Mouse (Mus musculus) kidney, embryonic 16.5 days (tissue): ENCODE data around the gene Fbxo45. TPM values are rescaled to one million over a fixed set of nuclear protein-coding genes. Genes with fewer than 3 reads are reported as not detected.
A peak's percentile ranks its signal among the peaks of the same experiment; 100 is the strongest.

Experiments used
- microRNA counts: library from miRNA; unstranded; fragments of <30 nt; microRNA quantifications from one replicate; lab custom pipeline; 2016
- microRNA-seq: library from miRNA; unstranded; fragments of <30 nt; microRNA quantifications from one replicate; pipeline ENCODE4, GENCODE M21; 2016
- polyA plus RNA-seq: library from polyadenylated mRNA; unstranded; fragments of >200 nt; fragmentation: Nextera tagmentation; extraction: Ambion mirVana; gene quantifications from 2 replicates; pipeline ENCODE4 v1.2.1, GENCODE M21; 2015

The Fbxo45 gene
- polyA plus RNA-seq, 1 experiment from 2014 or later: 5.2 TPM

MicroRNAs within 50 kb of the gene (microRNA counts, 519-probe panel; counts per million panel counts)
- microRNA mmu-miR-1946a (lab: Ali Mortazavi, UCI): 104 counts per million, percentile 35 among the panel's probes with 10 or more counts

Small RNA genes within 50 kb of the gene (microRNA-seq; reads per million reads assigned to microRNA genes)
- gene Mir1946a: not detected

Other genes starting within 250 kb of the Fbxo45 start
- 14.0 and 15.5 TPM in 2 replicates for gene Senp5, start 243.9 kb downstream of the Fbxo45 start, polyA plus RNA-seq
- gene Pak2, start 167.8 kb downstream of the Fbxo45 start, polyA plus RNA-seq: 38.2 and 40.3 TPM in 2 replicates
- gene Pigx, start 147.4 kb downstream of the Fbxo45 start, polyA plus RNA-seq: 130 and 136 TPM in 2 replicates
- 42.6 and 44.5 TPM in 2 replicates for gene Cep19, start 147.4 kb downstream of the Fbxo45 start, polyA plus RNA-seq
- gene Nrros, start 81.6 kb downstream of the Fbxo45 start, polyA plus RNA-seq: 18.1 and 22.2 TPM in 2 replicates
- not detected in 2 replicates for gene Bex6, start 67.3 kb downstream of the Fbxo45 start, polyA plus RNA-seq
- gene Wdr53, start 69 bp upstream of the Fbxo45 start, polyA plus RNA-seq: 19.7 and 20.0 TPM in 2 replicates
- not detected in 2 replicates for gene Smco1, start 24.3 kb upstream of the Fbxo45 start, polyA plus RNA-seq
- gene Rnf168, start 30.3 kb upstream of the Fbxo45 start, polyA plus RNA-seq: 23.2 and 23.3 TPM in 2 replicates
- 23.2 and 23.5 TPM in 2 replicates for gene Ubxn7, start 85.1 kb upstream of the Fbxo45 start, polyA plus RNA-seq
- not detected in 2 replicates for gene Tm4sf19, start 153.3 kb upstream of the Fbxo45 start, polyA plus RNA-seq
- gene Tctex1d2, start 172.5 kb upstream of the Fbxo45 start, polyA plus RNA-seq: 30.0 and 30.7 TPM in 2 replicates
- 38.3 and 44.6 TPM in 2 replicates for gene Pcyt1a, start 183.8 kb upstream of the Fbxo45 start, polyA plus RNA-seq
- 3.0 and 3.9 TPM in 2 replicates for gene Slc51a, start 240.7 kb upstream of the Fbxo45 start, polyA plus RNA-seq
- not detected in 2 replicates for gene Zdhhc19, start 249.1 kb upstream of the Fbxo45 start, polyA plus RNA-seq